Mouse (Mus musculus) cerebellum, adult (tissue): Measurements from ENCODE around the gene Rcbtb2.

Experiments used
- ATAC-seq: cut with Nextera tagmentation; 2 replicates; pipeline ENCODE4 v1.9.2; 2017; ENCODE audit warnings: mild to moderate bottlenecking, moderate library complexity, mixed read lengths; ENCODE audit not compliant: insufficient number of reproducible peaks, low FRiP score, low TSS enrichment

The Rcbtb2 gene

GRCm38 (mm10) chr14:73143710-73144420 lies 21.0 kb downstream of the Rcbtb2 start:
- 0 out of 2 replicates have a peak, but pooled peaks have one; percentile 11 for ATAC-seq

- ATAC-seq, result no peak
Measured at GRCm38 (mm10) chr14:73145531-73145930, 22.7 kb downstream of the Rcbtb2 start.

GRCm38 (mm10) chr14:73146721-73147120 lies 23.9 kb downstream of the Rcbtb2 start:
- no peak for ATAC-seq

- no peak for ATAC-seq
Measured at GRCm38 (mm10) chr14:73148125-73148524, 25.3 kb downstream of the Rcbtb2 start.

GRCm38 (mm10) chr14:73161303-73161702 lies 38.5 kb downstream of the Rcbtb2 start:
- no peak for ATAC-seq

GRCm38 (mm10) chr14:73162192-73162800 lies 39.5 kb downstream of the Rcbtb2 start:
- no peak for ATAC-seq

GRCm38 (mm10) chr14:73163363-73163998 lies 40.6 kb downstream of the Rcbtb2 start:
- no peak for ATAC-seq

- no peak for ATAC-seq
Measured at GRCm38 (mm10) chr14:73165136-73165535, 42.3 kb downstream of the Rcbtb2 start.

- no peak for ATAC-seq
Measured at GRCm38 (mm10) chr14:73168605-73169004, 45.8 kb downstream of the Rcbtb2 start.

- ATAC-seq, result no peak
Measured at GRCm38 (mm10) chr14:73169926-73170844, 47.3 kb downstream of the Rcbtb2 start.

GRCm38 (mm10) chr14:73172196-73173011 lies 49.6 kb downstream of the Rcbtb2 start:
- peak; percentile 92 for ATAC-seq

GRCm38 (mm10) chr14:73173662-73174061 lies 50.8 kb downstream of the Rcbtb2 start:
- ATAC-seq, result no peak

- no peak for ATAC-seq
Measured at GRCm38 (mm10) chr14:73174091-73174995, 51.5 kb downstream of the Rcbtb2 start.

- ATAC-seq, result no peak
Measured at GRCm38 (mm10) chr14:73175031-73175430, 52.2 kb downstream of the Rcbtb2 start.

- ATAC-seq, result no peak
Measured at GRCm38 (mm10) chr14:73175814-73176213, 53.0 kb downstream of the Rcbtb2 start.

- ATAC-seq, result no peak
Measured at GRCm38 (mm10) chr14:73176266-73176665, 53.4 kb downstream of the Rcbtb2 start.

- no peak for ATAC-seq
Measured at GRCm38 (mm10) chr14:73177961-73178360, 55.1 kb downstream of the Rcbtb2 start.

- ATAC-seq, result no peak
Measured at GRCm38 (mm10) chr14:73179221-73179681, 56.4 kb downstream of the Rcbtb2 start.

- no peak for ATAC-seq
Measured at GRCm38 (mm10) chr14:73180671-73181070, 57.8 kb downstream of the Rcbtb2 start.
